ENCODE assay signal across 8 mouse cellular contexts in the genomic region with DNA sequence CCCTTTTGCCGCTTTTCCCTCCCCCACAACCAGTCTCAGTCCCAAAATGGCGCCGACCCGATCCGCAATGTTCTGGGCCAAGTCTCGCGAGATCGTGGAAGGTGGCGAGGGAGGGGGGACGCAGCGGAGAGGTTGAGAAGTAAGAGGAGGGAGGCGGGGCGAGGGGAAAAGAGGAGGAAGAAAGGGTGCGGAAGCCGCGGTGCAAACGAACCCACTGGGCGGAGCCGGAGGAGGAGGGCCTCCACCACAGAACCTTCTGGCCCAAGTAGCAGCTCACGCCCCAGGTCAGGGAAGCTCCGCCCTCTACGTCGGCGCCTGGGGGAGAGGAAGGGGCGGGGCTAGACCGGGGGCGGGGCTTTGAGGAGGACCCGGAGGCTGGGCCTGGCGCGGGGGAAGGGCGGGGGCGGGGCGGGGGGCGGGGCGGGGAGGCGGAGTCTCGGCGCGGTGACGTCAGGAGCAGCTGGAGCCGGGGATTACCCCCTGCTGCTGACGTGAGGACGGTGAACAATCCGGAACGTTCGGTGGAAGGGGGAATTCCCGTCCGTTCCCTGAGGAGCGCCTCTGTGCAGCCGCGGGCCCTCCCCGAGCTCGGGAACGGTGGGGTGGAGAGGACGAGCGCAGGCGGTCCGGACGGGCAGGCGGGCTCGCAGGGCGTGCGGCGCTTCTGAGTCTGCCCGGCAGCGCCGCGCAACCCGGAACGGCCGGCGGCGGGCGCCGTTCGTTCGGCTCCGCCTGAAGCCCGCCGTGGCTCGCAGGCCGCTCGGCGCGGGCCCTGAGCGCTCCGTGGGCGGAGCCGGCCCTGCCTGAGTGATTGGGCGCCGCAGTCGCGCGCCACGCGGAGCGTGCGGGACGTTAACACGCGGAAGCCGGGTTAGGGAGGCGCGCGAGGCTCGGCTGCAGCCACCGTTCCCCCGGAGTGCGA. TPM values are rescaled to one million over a fixed set of nuclear protein-coding genes. Genes with fewer than 3 reads are reported as not detected.
DNase-seq lines count a peak whose midpoint lies in the region; ATAC-seq and TF ChIP-seq lines count a peak whose summit lies in the region.

Gene Gpbp1 (minus strand): TSS at position 310 of the 922 bp plus-strand sequence.

- H3K4me3 ChIP-seq in ES-Bruce4 (ENCODE audit: low read depth, low read length): peak within 1 kb of the TSS; percentile 76
- peak within 1 kb of the TSS; percentile 93 for H3K4me3 ChIP-seq in forebrain, embryonic 13.5 days
- peak within 1 kb of the TSS; percentile 89 for H3K4me3 ChIP-seq in liver, postnatal 0 days (ENCODE audit: low read depth, low read length)
- H3K4me3 ChIP-seq in neural tube, embryonic 14.5 days (ENCODE audit: low read depth, low read length): peak within 1 kb of the TSS; percentile 93

- ATAC-seq in cerebellum, adult (ENCODE audit: insufficient number of reproducible peaks, low FRiP score, low TSS enrichment): peak; percentile 91
- ATAC-seq in forebrain, embryonic 13.5 days: peak; percentile 96
- peak; percentile 92 for ATAC-seq in liver, postnatal 0 days
- peak; percentile 94 for ATAC-seq in neural tube, embryonic 14.5 days (ENCODE audit: low read depth)

- no peak for TF ChIP-seq EP300 in ES-Bruce4 (IDR thresholded peaks at IDR 0.05; ENCODE audit: insufficient read depth, low read depth, low read length)
- TF ChIP-seq EP300 in liver, postnatal 0 days (IDR thresholded peaks at IDR 0.05; ENCODE audit: low read depth): peak; percentile 83; the same call in 1 of the 2 replicates

- intact Hi-C loops in heart, postnatal 10 days (cut with DNase I): loop anchor here (1.0 to 2.0 kb wide), 3 partner anchors 18 to 235 kb away; no protein-coding TSS in a partner anchor

- H3K4me1 ChIP-seq in ES-Bruce4 (ENCODE audit: control insufficient read depth, insufficient read depth, low read length): no peaks in the 10 kb centered on the region
- peaks cover 30% of the 10 kb centered on the region for H3K4me1 ChIP-seq in forebrain, embryonic 13.5 days
- H3K4me1 ChIP-seq in liver, postnatal 0 days (ENCODE audit: insufficient read depth): peaks cover 9% of the 10 kb centered on the region
- H3K4me1 ChIP-seq in neural tube, embryonic 14.5 days (ENCODE audit: control insufficient read depth, insufficient read depth, low read length): peaks cover 12% of the 10 kb centered on the region

- peak within 1 kb of the TSS; percentile 71 for H3K27ac ChIP-seq in ES-Bruce4 (ENCODE audit: insufficient read depth, low read length)
- peak within 1 kb of the TSS; percentile 98 for H3K27ac ChIP-seq in forebrain, embryonic 13.5 days
- peak within 1 kb of the TSS; percentile 99 for H3K27ac ChIP-seq in liver, postnatal 0 days (ENCODE audit: low read depth)
- H3K27ac ChIP-seq in neural tube, embryonic 14.5 days (ENCODE audit: low read depth, low read length): peak within 1 kb of the TSS; percentile 96

- TF ChIP-seq POLR2A in ES-Bruce4 (IDR thresholded peaks at IDR 0.05; ENCODE audit: insufficient read depth, low read length): no peak

- H3K9me3 ChIP-seq in ES-Bruce4 (replicated peaks; ENCODE audit: control insufficient read depth, insufficient read depth, low read length, poor library complexity, severe bottlenecking): no peaks in the 10 kb centered on the region
- H3K9me3 ChIP-seq in forebrain, embryonic 13.5 days (replicated peaks): no peaks in the 10 kb centered on the region
- no peaks in the 10 kb centered on the region for H3K9me3 ChIP-seq in liver, postnatal 0 days (ENCODE audit: low read length)
- no peaks in the 10 kb centered on the region for H3K9me3 ChIP-seq in neural tube, embryonic 14.5 days (ENCODE audit: control insufficient read depth, low read length)

- H3K4me2 ChIP-seq in forebrain, embryonic 13.5 days: peak within 1 kb of the TSS; percentile 88
- H3K4me2 ChIP-seq in liver, postnatal 0 days (ENCODE audit: low read depth, low read length): peak within 1 kb of the TSS; percentile 80
- peak within 1 kb of the TSS; percentile 91 for H3K4me2 ChIP-seq in neural tube, embryonic 14.5 days (ENCODE audit: low read depth, low read length)

- H3K27me3 ChIP-seq in ES-Bruce4 (ENCODE audit: control insufficient read depth, insufficient read depth, low read length, poor library complexity, severe bottlenecking): peaks cover 3% of the 10 kb centered on the region; the same call in 1 of the 2 replicates
- peaks cover 30% of the 10 kb centered on the region for H3K27me3 ChIP-seq in forebrain, embryonic 13.5 days
- peaks cover 8% of the 10 kb centered on the region; the same call in 1 of the 2 replicates for H3K27me3 ChIP-seq in liver, postnatal 0 days (ENCODE audit: insufficient read depth, low read length)
- H3K27me3 ChIP-seq in neural tube, embryonic 14.5 days (ENCODE audit: control insufficient read depth, insufficient read depth, low read length): peaks cover 8% of the 10 kb centered on the region

- H3K36me3 ChIP-seq in ES-Bruce4 (ENCODE audit: control insufficient read depth, insufficient read depth, low read length, poor library complexity, severe bottlenecking): peaks cover 8% of the 10 kb centered on the region
- no peaks in the 10 kb centered on the region for H3K36me3 ChIP-seq in forebrain, embryonic 13.5 days (ENCODE audit: poor library complexity, severe bottlenecking)
- H3K36me3 ChIP-seq in liver, postnatal 0 days (replicated peaks; ENCODE audit: insufficient read depth, low read length): no peaks in the 10 kb centered on the region; the same call in 1 of the 2 replicates
- no peaks in the 10 kb centered on the region for H3K36me3 ChIP-seq in neural tube, embryonic 14.5 days (ENCODE audit: control insufficient read depth, insufficient read depth, low read length)

- under 1% methylated on average over 83 of the region's 109 CpGs for WGBS in forebrain, embryonic 13.5 days
- under 1% methylated on average over 103 of the region's 109 CpGs for WGBS in large intestine, adult 2 months
- under 1% methylated on average over 90 of the region's 109 CpGs for WGBS in liver, postnatal 0 days (ENCODE audit: insufficient replicate concordance)
- WGBS in neural tube, embryonic 14.5 days: under 1% methylated on average over 86 of the region's 109 CpGs

- peak within 1 kb of the TSS; percentile 99 for H3K9ac ChIP-seq in ES-Bruce4 (ENCODE audit: low read depth, poor library complexity, severe bottlenecking)
- H3K9ac ChIP-seq in forebrain, embryonic 13.5 days: peak within 1 kb of the TSS; percentile 93
- peak within 1 kb of the TSS; percentile 98 for H3K9ac ChIP-seq in liver, postnatal 0 days (replicated peaks)
- H3K9ac ChIP-seq in neural tube, embryonic 14.5 days (replicated peaks; ENCODE audit: low read depth, low read length): peak within 1 kb of the TSS; percentile 86

- no peak for TF ChIP-seq CTCF in ES-Bruce4 (IDR thresholded peaks at IDR 0.05; ENCODE audit: low read depth, low read length)
- TF ChIP-seq CTCF in liver, postnatal 0 days (IDR thresholded peaks at IDR 0.05; ENCODE audit: low read depth): no peak

- peak; percentile 100 for DNase-seq in heart, postnatal 10 days
- peak; percentile 100 for DNase-seq in large intestine, adult 2 months (ENCODE audit: low read depth, low spot score)
- DNase-seq in liver, postnatal 0 days: peak; percentile 100
- DNase-seq in testis, postnatal 10 days (ENCODE audit: low spot score): peak; percentile 100

RNA-seq across cellular contexts. Expression of gene Gpbp1, which starts in this region (rescaled TPM):
- 180 and 188 TPM in 2 replicates for polyA plus RNA-seq in ES-Bruce4 (2011; ENCODE audit: insufficient read depth, insufficient read length, low read depth, missing spikeins)
- polyA plus RNA-seq in forebrain, embryonic 13.5 days (2015; fragmentation: Nextera tagmentation; extraction: Ambion mirVana): 112 and 114 TPM in 2 replicates
- 10 to 100 TPM; 50.0 to 50.2 TPM for total RNA-seq in heart, postnatal 10 days (2021)
- 3.6 and 4.3 TPM in 2 replicates for polyA plus RNA-seq in large intestine, adult 2 months (2012; rRNA removed)
- 24.8 and 25.2 TPM in 2 replicates for polyA plus RNA-seq in liver, postnatal 0 days (2015; fragmentation: Nextera tagmentation; extraction: Ambion mirVana)
- polyA plus RNA-seq in neural tube, embryonic 14.5 days (2014; fragmentation: Nextera tagmentation; extraction: Ambion mirVana): 97.9 and 112 TPM in 2 replicates

Comparison
In these comparisons a context has a peak if more than half of its experiments do, and no peak if none do; other contexts are left out.
1. Peak in every context shown above with its lines: DNase-seq, ATAC-seq, H3K4me3 ChIP-seq and H3K27ac ChIP-seq.